In the genomic region with DNA sequence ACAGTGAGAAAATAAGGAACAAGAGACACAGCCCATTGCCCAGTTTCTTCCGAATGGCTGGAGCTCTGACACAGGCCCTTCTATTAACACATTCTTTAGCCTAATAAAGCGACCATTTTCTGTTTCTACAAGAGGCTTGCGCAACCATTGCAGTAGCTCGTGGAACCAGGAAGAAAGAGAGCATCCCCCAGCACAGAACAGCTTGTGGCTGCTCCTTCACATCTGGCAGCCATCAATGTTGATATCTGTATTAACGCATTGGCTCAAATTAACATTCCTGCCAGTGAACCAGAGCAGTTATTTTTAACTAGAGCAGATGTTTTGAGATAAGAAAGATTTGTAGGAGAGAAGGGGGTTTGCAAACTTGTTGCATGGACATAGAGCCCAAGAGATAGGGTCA, we compare ENCODE assay signal across 17 mouse cellular contexts. TPM values are rescaled to one million over a fixed set of nuclear protein-coding genes. Genes with fewer than 3 reads are reported as not detected.
DNase-seq lines count a peak whose midpoint lies in the region; ATAC-seq and TF ChIP-seq lines count a peak whose summit lies in the region.
"Had no signal": no experiment of that assay in that cellular context is flagged by ENCODE, and none has a peak within 500 bp of the region (broad histone marks: within the 10 kb centered on the region; RNA-seq: fewer than 3 reads in every experiment).

No protein-coding gene starts in this region.

- TF ChIP-seq CTCF in lung, embryonic 14.5 days (IDR thresholded peaks at IDR 0.05; ENCODE audit: low read depth) = no peak
- no peak for TF ChIP-seq CTCF in lung, adult 2 months (IDR thresholded peaks at IDR 0.05; ENCODE audit: insufficient read depth, low read length)

- WGBS in lung, embryonic 14.5 days = 45% methylated on average over 5 of the region's 5 CpGs
- 44% methylated on average over 5 of the region's 5 CpGs for WGBS in lung, adult 2 months
- 82% methylated on average over 5 of the region's 5 CpGs for WGBS in forebrain, embryonic 12.5 days

- no peak overlapping the region for H3K9ac ChIP-seq in lung, embryonic 14.5 days
- no peak overlapping the region for H3K9ac ChIP-seq in forebrain, embryonic 12.5 days
- H3K9ac ChIP-seq: heart, embryonic 13.5 days; limb, embryonic 13.5 days; midbrain, embryonic 12.5 days had no signal

- no peak overlapping the region for H3K4me3 ChIP-seq in lung, embryonic 14.5 days (ENCODE audit: low read depth, low read length)
- no peak overlapping the region for H3K4me3 ChIP-seq in lung, adult 2 months (replicated peaks; ENCODE audit: extremely low read depth, low read depth, low read length)
- H3K4me3 ChIP-seq in forebrain, embryonic 12.5 days (replicated peaks) = no peak overlapping the region
- H3K4me3 ChIP-seq: heart, embryonic 13.5 days; left cerebral cortex, adult 2 months; limb, embryonic 13.5 days; midbrain, embryonic 12.5 days had no signal

- no peaks in the 10 kb centered on the region for H3K27me3 ChIP-seq in lung, embryonic 14.5 days (ENCODE audit: insufficient read depth, low read length)
- no peaks in the 10 kb centered on the region for H3K27me3 ChIP-seq in forebrain, embryonic 12.5 days
- H3K27me3 ChIP-seq: heart, embryonic 13.5 days; midbrain, embryonic 12.5 days had no signal

- peak; percentile 78 for DNase-seq in lung, embryonic 14.5 days
- DNase-seq in lung, adult 2 months = no peak
- DNase-seq in kidney, adult 9 months = peak; percentile 20
- peak; percentile 22 for DNase-seq in lung, postnatal 10 days
- DNase-seq in frontal cortex, adult 2 months (ENCODE audit: extremely low spot score in 1 of 2, low spot score in 1 of 2) = no peak
- no peak for DNase-seq in right cerebral cortex, postnatal 36 days (ENCODE audit: low spot score in 2 of 2)
- DNase-seq: adrenal gland, adult 2 months; cerebellum, adult 18-20 months; heart, postnatal 4 days; thymus, adult 18-20 months had no signal

- TF ChIP-seq POLR2A in lung, adult 2 months (IDR thresholded peaks at IDR 0.05; ENCODE audit: borderline replicate concordance, extremely low read depth, low read depth, low read length) = no peak

- no peaks in the 10 kb centered on the region for H3K4me1 ChIP-seq in lung, embryonic 14.5 days (ENCODE audit: insufficient read depth)
- H3K4me1 ChIP-seq in lung, adult 2 months (ENCODE audit: control insufficient read depth, insufficient read depth, low read length) = no peaks in the 10 kb centered on the region
- no peaks in the 10 kb centered on the region for H3K4me1 ChIP-seq in forebrain, embryonic 12.5 days
- H3K4me1 ChIP-seq: midbrain, embryonic 12.5 days had no signal

- no peak overlapping the region for H3K27ac ChIP-seq in lung, embryonic 14.5 days (ENCODE audit: low read depth)
- H3K27ac ChIP-seq in forebrain, embryonic 12.5 days = no peak overlapping the region
- H3K27ac ChIP-seq: heart, embryonic 13.5 days; hindbrain, postnatal 0 days; left cerebral cortex, adult 2 months; limb, embryonic 13.5 days; midbrain, embryonic 12.5 days had no signal

- peak; percentile 90 for ATAC-seq in lung, embryonic 14.5 days (ENCODE audit: insufficient read depth)
- no peak for ATAC-seq in forebrain, embryonic 12.5 days (ENCODE audit: low FRiP score)
- ATAC-seq: CD4-positive, CD25-positive, alpha-beta regulatory T cell, adult 4 months; hindbrain, postnatal 0 days had no signal

- H3K4me2 ChIP-seq in lung, embryonic 14.5 days = no peak overlapping the region
- H3K4me2 ChIP-seq in forebrain, embryonic 12.5 days = no peak overlapping the region
- H3K4me2 ChIP-seq: heart, embryonic 13.5 days; limb, embryonic 13.5 days; midbrain, embryonic 12.5 days had no signal

- no peaks in the 10 kb centered on the region for H3K36me3 ChIP-seq in lung, embryonic 14.5 days (ENCODE audit: insufficient read depth)
- no peaks in the 10 kb centered on the region for H3K36me3 ChIP-seq in forebrain, embryonic 12.5 days (replicated peaks)
- H3K36me3 ChIP-seq: heart, embryonic 13.5 days; limb, embryonic 13.5 days; midbrain, embryonic 12.5 days had no signal

- no peaks in the 10 kb centered on the region for H3K9me3 ChIP-seq in lung, embryonic 14.5 days (ENCODE audit: low read depth, low read length)
- H3K9me3 ChIP-seq in forebrain, embryonic 12.5 days = no peaks in the 10 kb centered on the region
- H3K9me3 ChIP-seq: heart, embryonic 13.5 days; limb, embryonic 13.5 days; midbrain, embryonic 12.5 days had no signal

RNA-seq across cellular contexts. Expression of gene Tmem18, which starts 44.2 kb away (rescaled TPM):
- polyA plus RNA-seq in lung, embryonic 14.5 days (2014; fragmentation: Nextera tagmentation; extraction: Ambion mirVana) = 31.1 and 34.0 TPM in 2 replicates
- 12.7 and 18.8 TPM in 2 replicates for polyA plus RNA-seq in lung, adult 2 months (2012; rRNA removed)
- 46.5 and 49.4 TPM in 2 replicates for polyA plus RNA-seq in frontal cortex, adult 2 months (2012; rRNA removed)
- polyA plus RNA-seq in forebrain, embryonic 12.5 days (2016; fragmentation: Nextera tagmentation; extraction: Ambion mirVana) = 27.8 and 28.3 TPM in 2 replicates

Comparison
In these comparisons a context has a peak if more than half of its experiments do, and no peak if none do; other contexts are left out.
1. DNase-seq: peak in lung, embryonic 14.5 days (single experiment), kidney, adult 9 months (single experiment) and lung, postnatal 10 days (single experiment); none in lung, adult 2 months (single experiment), frontal cortex, adult 2 months (0 of 2) and right cerebral cortex, postnatal 36 days (0 of 2).